Mouse (Mus musculus) ES-Bruce4 (cell line): ENCODE measurements at regions not wholly inside any gene's neighbourhood (a gene's known extent, or its start where the extent isn't known, plus 50 kb on each side); places are given as distances from the start of the nearest gene placed in this dataset.

ENCODE experiments used
- H3K27ac ChIP-seq: 2 replicates; pipeline ENCODE4 v1.5.1; 2012; ENCODE audit warnings: low read length, inconsistent platforms; ENCODE audit not compliant: insufficient read depth
- H3K27me3 ChIP-seq: 2 replicates; pipeline ENCODE4 v1.6.1; 2012; ENCODE audit warnings: mild to moderate bottlenecking, low read length, inconsistent platforms; ENCODE audit not compliant: control insufficient read depth, poor library complexity, insufficient read depth, severe bottlenecking
- H3K36me3 ChIP-seq: 2 replicates; pipeline ENCODE4 v1.6.1; 2012; ENCODE audit warnings: inconsistent platforms, mild to moderate bottlenecking, low read length, moderate library complexity; ENCODE audit not compliant: control insufficient read depth, poor library complexity, insufficient read depth, severe bottlenecking
- H3K4me1 ChIP-seq: one replicate; pipeline ENCODE4 v1.8.1; 2011; ENCODE audit warnings: low read length; ENCODE audit not compliant: control insufficient read depth, insufficient read depth
- H3K4me3 ChIP-seq: 2 replicates; pipeline ENCODE4 v1.5.1; 2011; ENCODE audit warnings: low read depth, mild to moderate bottlenecking, low read length
- H3K9ac ChIP-seq: 2 replicates; pipeline ENCODE4 v1.6.1; 2012; ENCODE audit warnings: low read depth, mild to moderate bottlenecking, inconsistent platforms; ENCODE audit not compliant: poor library complexity, severe bottlenecking
- H3K9me3 ChIP-seq: replicated peaks from 2 replicates; pipeline ENCODE4 v1.6.1; 2012; ENCODE audit warnings: mild to moderate bottlenecking, low read length, inconsistent platforms; ENCODE audit not compliant: control insufficient read depth, poor library complexity, insufficient read depth, severe bottlenecking
- CTCF ChIP-seq: IDR thresholded peaks from one replicate; pipeline ENCODE4 v1.8.1; 2011; ENCODE audit warnings: low read depth, low read length
- EP300 ChIP-seq: IDR thresholded peaks from 2 replicates; pipeline ENCODE4 v1.6.1; 2011; ENCODE audit warnings: low read depth, low read length; ENCODE audit not compliant: insufficient read depth
- POLR2A ChIP-seq: IDR thresholded peaks from one replicate; pipeline ENCODE4 v1.8.1; 2011; ENCODE audit warnings: low read length; ENCODE audit not compliant: insufficient read depth

DNA sequence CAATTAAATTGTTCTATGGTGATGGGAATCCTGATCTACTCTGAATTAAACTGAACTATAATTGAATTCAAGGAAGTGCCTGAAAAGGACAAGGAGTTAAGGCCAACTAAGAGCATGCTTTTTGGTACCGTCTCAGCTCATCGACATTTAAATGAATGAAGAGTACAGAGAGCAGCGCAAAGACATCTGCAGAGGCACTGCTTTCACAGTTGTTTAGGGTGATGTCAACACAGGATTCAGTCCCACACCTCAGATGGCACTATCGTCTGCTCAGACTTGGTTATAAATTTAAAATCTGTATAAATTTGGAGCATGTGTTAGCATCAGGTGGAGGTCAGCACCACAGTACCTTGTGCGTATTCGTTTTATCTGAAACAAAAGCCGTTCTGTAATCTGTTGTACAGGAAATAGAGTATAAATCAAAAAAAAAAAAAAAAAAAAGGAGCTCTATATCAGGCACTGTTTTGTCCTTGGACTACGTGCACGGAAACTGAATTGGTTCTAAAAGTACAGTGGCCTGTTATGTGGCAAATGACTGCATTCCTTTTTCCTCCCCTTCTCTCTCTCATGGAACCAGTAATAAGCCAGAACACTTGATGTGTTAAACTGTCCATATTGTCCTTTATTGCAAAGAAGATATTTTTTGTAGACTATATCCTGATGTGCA, 187.8 kb downstream of the Wdr20rt start:
- Histone ChIP-seq H3K4me1 (no peaks in the 10 kb centered on the region), H3K27me3 (no peaks in the 10 kb centered on the region), H3K9ac (no peak overlapping the region), H3K27ac (no peak overlapping the region), H3K36me3 (no peaks in the 10 kb centered on the region), H3K4me3 (no peak overlapping the region), H3K9me3 (no peaks in the 10 kb centered on the region)
- TF ChIP-seq EP300 (no peak), POLR2A (no peak), CTCF (no peak)

DNA sequence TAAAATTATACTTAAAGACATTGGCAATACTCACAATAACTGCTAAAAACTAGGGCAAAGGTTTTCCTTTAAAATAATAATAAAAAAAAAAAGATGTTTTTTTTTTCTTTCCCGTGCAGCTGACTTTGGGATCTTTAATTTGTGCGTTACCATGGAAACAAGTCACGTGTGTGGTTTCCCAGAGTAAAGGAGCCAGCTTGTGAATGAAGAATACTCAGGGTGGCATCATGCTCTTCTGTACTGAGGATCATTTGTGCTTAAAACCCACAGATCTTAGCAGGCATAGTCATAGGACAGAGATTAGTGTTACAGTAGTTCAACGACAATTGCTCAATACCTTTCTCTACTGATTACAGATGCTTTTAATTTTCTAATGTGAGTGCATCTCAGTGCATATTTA, 189.1 kb downstream of the Wdr20rt start:
- TF ChIP-seq POLR2A (no peak), EP300 (no peak), CTCF (no peak)
- no peaks in the 10 kb centered on the region for H3K36me3 ChIP-seq
- no peaks in the 10 kb centered on the region for H3K9me3 ChIP-seq
- no peaks in the 10 kb centered on the region for H3K27me3 ChIP-seq
- no peak overlapping the region for H3K9ac ChIP-seq
- H3K27ac ChIP-seq = no peak overlapping the region
- no peak overlapping the region for H3K4me3 ChIP-seq
- no peaks in the 10 kb centered on the region for H3K4me1 ChIP-seq

DNA sequence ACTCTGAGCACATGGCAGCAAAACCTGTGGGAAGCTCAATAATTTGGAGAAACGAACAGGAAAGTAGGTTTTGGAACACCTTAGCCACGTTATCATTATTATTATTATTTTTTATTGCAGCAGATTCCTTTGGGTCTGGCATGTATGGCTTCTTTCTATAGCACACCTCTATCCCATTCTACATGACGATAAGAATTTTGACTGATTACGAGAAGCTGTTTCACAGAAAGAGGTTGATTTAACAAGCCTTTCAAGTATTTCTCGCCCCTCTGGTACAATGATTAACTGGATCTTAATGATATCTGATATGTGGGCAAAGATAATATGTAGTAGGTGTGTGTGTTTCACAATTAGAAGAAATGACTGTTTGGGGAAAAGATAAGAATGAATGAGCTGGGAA, 191.6 kb downstream of the Wdr20rt start:
- H3K9ac ChIP-seq = no peak overlapping the region
- H3K36me3 ChIP-seq = no peaks in the 10 kb centered on the region
- H3K4me3 ChIP-seq = no peak overlapping the region
- no peaks in the 10 kb centered on the region for H3K9me3 ChIP-seq
- TF ChIP-seq EP300 (no peak), POLR2A (no peak), CTCF (no peak)
- no peaks in the 10 kb centered on the region for H3K27me3 ChIP-seq
- no peak overlapping the region for H3K27ac ChIP-seq
- H3K4me1 ChIP-seq = no peaks in the 10 kb centered on the region

DNA sequence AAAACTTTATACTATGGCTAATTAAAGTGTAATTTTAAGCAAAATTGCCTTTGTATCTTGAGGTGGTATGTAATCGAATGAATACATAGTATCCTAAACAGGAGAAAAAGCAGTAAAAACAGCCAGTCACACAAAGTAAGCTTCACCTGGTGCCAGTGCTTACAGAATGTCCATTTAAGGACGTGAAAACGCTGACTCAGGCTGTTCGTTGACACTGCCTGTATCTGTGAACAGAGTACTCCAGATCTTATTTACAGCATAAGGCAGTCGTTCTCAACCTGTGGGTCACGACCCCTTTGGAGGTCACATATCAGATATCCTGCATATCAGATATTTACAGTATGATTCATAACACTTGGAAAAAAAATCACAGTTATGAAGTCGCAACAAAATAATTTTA, 194.8 kb downstream of the Wdr20rt start:
- no peaks in the 10 kb centered on the region for H3K4me1 ChIP-seq
- no peak overlapping the region for H3K9ac ChIP-seq
- H3K9me3 ChIP-seq = no peaks in the 10 kb centered on the region
- H3K27me3 ChIP-seq = no peaks in the 10 kb centered on the region
- no peak for TF ChIP-seq CTCF
- no peak for TF ChIP-seq EP300
- no peak for TF ChIP-seq POLR2A
- no peaks in the 10 kb centered on the region for H3K36me3 ChIP-seq
- no peak overlapping the region for H3K27ac ChIP-seq
- no peak overlapping the region for H3K4me3 ChIP-seq

DNA sequence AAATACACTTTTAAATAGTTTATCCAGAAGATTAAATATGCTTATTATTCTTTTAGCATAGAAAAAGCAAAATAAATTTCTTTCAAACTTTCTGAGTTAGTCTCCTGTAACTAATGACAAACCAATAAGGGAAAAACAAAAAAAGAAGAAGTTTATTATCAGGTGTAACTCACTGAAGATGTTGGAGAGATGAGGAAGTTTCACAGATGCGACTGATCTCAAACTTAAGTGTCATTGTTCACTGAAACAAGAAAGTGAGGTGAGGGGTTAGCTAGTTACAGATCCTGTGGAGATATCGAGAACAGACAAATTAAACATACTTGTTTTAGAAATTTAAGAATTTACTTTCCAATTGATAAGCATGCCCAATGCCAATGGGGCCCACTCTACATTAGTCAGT, 199.2 kb downstream of the Wdr20rt start:
- Histone ChIP-seq H3K4me1 (no peaks in the 10 kb centered on the region), H3K27ac (no peak overlapping the region), H3K27me3 (no peaks in the 10 kb centered on the region), H3K4me3 (no peak overlapping the region), H3K9ac (no peak overlapping the region), H3K9me3 (no peaks in the 10 kb centered on the region), H3K36me3 (no peaks in the 10 kb centered on the region)
- TF ChIP-seq CTCF (no peak), POLR2A (no peak), EP300 (no peak)

DNA sequence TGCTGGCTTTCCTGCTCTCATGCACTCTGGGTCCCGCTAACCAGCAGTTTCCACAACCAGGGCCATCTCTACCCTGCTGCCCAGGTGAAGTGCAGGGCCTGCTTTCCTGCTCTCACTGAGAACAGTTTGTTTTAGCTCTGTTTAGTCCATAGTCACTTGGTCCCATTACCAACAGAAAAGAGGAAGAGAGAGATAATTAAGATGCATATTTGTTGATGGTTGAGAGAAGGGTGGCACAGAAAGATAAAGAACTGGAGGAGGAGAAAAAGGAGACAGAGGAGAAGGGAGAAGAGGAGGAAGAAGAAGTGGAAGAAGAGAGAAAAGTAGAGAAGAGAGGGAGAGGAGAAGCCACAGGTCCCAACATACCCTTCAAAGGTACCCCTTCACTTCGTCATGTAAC, 200.1 kb downstream of the Wdr20rt start:
- TF ChIP-seq CTCF (no peak), POLR2A (no peak), EP300 (no peak)
- no peaks in the 10 kb centered on the region for H3K27me3 ChIP-seq
- no peak overlapping the region for H3K4me3 ChIP-seq

More for the DNA sequence above, 200.1 kb downstream of the Wdr20rt start:
- no peaks in the 10 kb centered on the region for H3K36me3 ChIP-seq
- no peaks in the 10 kb centered on the region for H3K9me3 ChIP-seq
- H3K27ac ChIP-seq = no peak overlapping the region
- H3K9ac ChIP-seq = no peak overlapping the region
- H3K4me1 ChIP-seq = no peaks in the 10 kb centered on the region
